Mouse (Mus musculus) thymus, adult 2 months (tissue): ENCODE results near the gene Fxyd7. TPM values are rescaled to one million over a fixed set of nuclear protein-coding genes. Genes with fewer than 3 reads are reported as not detected.
A peak's percentile ranks its signal among the peaks of the same experiment; 100 is the strongest.

Experiments used
- DNase-seq: peaks from one replicate; pipeline ENCODE4 v3.0.0; 2021
- H3K27ac ChIP-seq: fragments of 200-500 bp; 2 replicates; pipeline ENCODE4 v1.5.1; 2012; ENCODE audit warnings: low read length, control low read depth; ENCODE audit not compliant: control insufficient read depth, insufficient read depth
- H3K27me3 ChIP-seq: fragments of 200-500 bp; 2 replicates; pipeline ENCODE4 v1.6.1; 2012; ENCODE audit warnings: mild to moderate bottlenecking, low read length, moderate library complexity, mixed read lengths; ENCODE audit not compliant: control insufficient read depth, insufficient read depth
- H3K36me3 ChIP-seq: fragments of 200-500 bp; 2 replicates; pipeline ENCODE4 v1.6.1; 2012; ENCODE audit warnings: mild to moderate bottlenecking, low read length, moderate library complexity; ENCODE audit not compliant: control insufficient read depth, insufficient read depth
- H3K4me1 ChIP-seq: fragments of 200-500 bp; replicated peaks from 2 replicates; pipeline ENCODE4 v1.6.1; 2012; ENCODE audit warnings: low read length; ENCODE audit not compliant: control insufficient read depth, insufficient read depth
- H3K4me3 ChIP-seq: fragments of 200-500 bp; 2 replicates; pipeline ENCODE4 v1.5.1; 2012; ENCODE audit warnings: mild to moderate bottlenecking, low read length, control low read depth, moderate library complexity; ENCODE audit not compliant: control insufficient read depth, insufficient read depth
- CTCF ChIP-seq: fragments of 200-500 bp; IDR thresholded peaks from 2 replicates; pipeline ENCODE4 v1.5.1; 2012; ENCODE audit warnings: mild to moderate bottlenecking, control low read depth, low read length, moderate library complexity, borderline replicate concordance; ENCODE audit not compliant: control insufficient read depth, poor library complexity, insufficient read depth; ENCODE audit errors: extremely low read depth
- POLR2A ChIP-seq: fragments of 200-500 bp; IDR thresholded peaks from 2 replicates; pipeline ENCODE4 v1.6.1; 2012; ENCODE audit warnings: mild to moderate bottlenecking, low read length, control low read depth, moderate library complexity; ENCODE audit not compliant: control insufficient read depth, poor library complexity, insufficient read depth; ENCODE audit errors: extremely low read depth
- WGBS: fragments of 180-500 bp; shearing (Covaris S2); methylation state at CpG from one replicate; pipeline ENCODE4 v1.1.7; 2018; 5-methylcytosine and 5-hydroxymethylcytosine counted together
- polyA plus RNA-seq: library from polyadenylated mRNA; depleted of rRNA; stranded (reverse); fragments of >200 nt; gene quantifications from 2 replicates; pipeline ENCODE4 v1.2.3, GENCODE M21; 2012; rRNA removed

Fxyd7 gene
- 1.4 and 2.2 TPM in 2 replicates for polyA plus RNA-seq

- Histone ChIP-seq H3K27ac (no peak within 1 kb of the TSS), H3K4me1 (peaks cover 14% of the 10 kb centered on the region; the same call in 1 of the 2 replicates), H3K27me3 (peaks cover 25% of the 10 kb centered on the region), H3K36me3 (no peaks in the 10 kb centered on the region), H3K4me3 (no peak within 1 kb of the TSS)
- WGBS: 5% methylated on average over 23 of the region's 28 CpGs
- TF ChIP-seq CTCF (no peak), POLR2A (no peak)
- DNase-seq: no peak
These were observed at the start of gene Fxyd7 for GRCm38 (mm10) chr7:31051321-31052021. Gene Fxyd7, minus strand, starts transcription at chr7:31051467.

DNA sequence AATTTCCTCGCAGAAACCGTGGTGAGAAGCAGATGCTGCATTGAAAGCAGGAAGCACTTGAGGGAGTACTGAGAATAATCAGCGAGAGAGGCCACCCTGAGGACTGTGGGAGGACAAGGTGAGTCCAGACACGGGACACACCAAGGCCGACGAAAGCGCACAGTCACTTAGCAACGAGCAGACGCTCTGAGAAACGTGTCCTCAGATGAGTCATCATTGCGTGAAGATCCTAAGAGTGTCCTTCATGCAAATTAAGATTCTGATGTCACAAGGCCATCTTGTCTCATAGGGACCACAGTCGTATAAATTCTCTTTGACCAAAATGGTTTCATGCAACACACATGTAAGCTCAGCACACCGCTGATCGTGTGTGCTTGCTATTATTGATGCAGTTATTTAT, 49.5 kb upstream of the Fxyd7 start:
- Histone ChIP-seq H3K27me3 (no peaks in the 10 kb centered on the region), H3K4me1 (peaks cover 5% of the 10 kb centered on the region), H3K27ac (no peak overlapping the region), H3K36me3 (no peaks in the 10 kb centered on the region), H3K4me3 (no peak overlapping the region)
- no peak for DNase-seq
- WGBS: 46% methylated on average over 14 of the region's 14 CpGs
- TF ChIP-seq POLR2A (no peak), CTCF (no peak)

GRCm38 (mm10) chr7:31099612-31099982, 48.3 kb upstream of the Fxyd7 start:
- no peaks in the 10 kb centered on the region for H3K36me3 ChIP-seq
- peaks cover 4% of the 10 kb centered on the region for H3K4me1 ChIP-seq
- no peak overlapping the region for H3K27ac ChIP-seq
- no peaks in the 10 kb centered on the region for H3K27me3 ChIP-seq
- no peak for TF ChIP-seq POLR2A
- 0 out of 2 replicates have a peak, but pooled peaks have one; percentile 14 for TF ChIP-seq CTCF
- WGBS: 90% methylated on average over 6 of the region's 6 CpGs
- DNase-seq: no peak
- no peak overlapping the region for H3K4me3 ChIP-seq

- H3K4me3 ChIP-seq: no peak overlapping the region
- 93% methylated on average over 22 of the region's 22 CpGs for WGBS
- no peaks in the 10 kb centered on the region for H3K36me3 ChIP-seq
- peaks cover 4% of the 10 kb centered on the region for H3K4me1 ChIP-seq
- DNase-seq: no peak
- TF ChIP-seq POLR2A (no peak), CTCF (no peak)
- no peak overlapping the region for H3K27ac ChIP-seq
- no peaks in the 10 kb centered on the region for H3K27me3 ChIP-seq
These were observed 47.7 kb upstream of the Fxyd7 start for GRCm38 (mm10) chr7:31098697-31099611.

GRCm38 (mm10) chr7:31097583-31098248, 46.4 kb upstream of the Fxyd7 start:
- no peaks in the 10 kb centered on the region for H3K27me3 ChIP-seq
- WGBS: 50% methylated on average over 20 of the region's 20 CpGs
- DNase-seq: peak; percentile 92
- TF ChIP-seq POLR2A (no peak), CTCF (peak; percentile 97)
- H3K36me3 ChIP-seq: no peaks in the 10 kb centered on the region
- H3K4me3 ChIP-seq: no peak overlapping the region
- H3K4me1 ChIP-seq: peaks cover 4% of the 10 kb centered on the region
- no peak overlapping the region for H3K27ac ChIP-seq

- Histone ChIP-seq H3K4me1 (peaks cover 4% of the 10 kb centered on the region), H3K4me3 (no peak overlapping the region), H3K36me3 (no peaks in the 10 kb centered on the region), H3K27me3 (no peaks in the 10 kb centered on the region), H3K27ac (no peak overlapping the region)
- no peak for TF ChIP-seq CTCF
- no peak for TF ChIP-seq POLR2A
- 62% methylated on average over 9 of the region's 9 CpGs for WGBS
- DNase-seq: no peak
These were observed 45.8 kb upstream of the Fxyd7 start for GRCm38 (mm10) chr7:31096892-31097564.
